Mouse (Mus musculus): Measurements from ENCODE around the gene Ppp1r12b. TPM values are rescaled to one million over a fixed set of nuclear protein-coding genes. Genes with fewer than 3 reads are reported as not detected.
"Not testable (repeated sequence)": the region's sequence is repeated elsewhere in the genome, so short reads cannot be mapped to it uniquely, and the experiment has no call there.

The Ppp1r12b gene
- polyA plus RNA-seq, 2 experiments from 2014 or later, result 2.7 to 2.8 TPM

GRCm38 (mm10) chr1:134846295-134846988 lies 109.3 kb downstream of the Ppp1r12b start:
- ATAC-seq, result no peak

DNA sequence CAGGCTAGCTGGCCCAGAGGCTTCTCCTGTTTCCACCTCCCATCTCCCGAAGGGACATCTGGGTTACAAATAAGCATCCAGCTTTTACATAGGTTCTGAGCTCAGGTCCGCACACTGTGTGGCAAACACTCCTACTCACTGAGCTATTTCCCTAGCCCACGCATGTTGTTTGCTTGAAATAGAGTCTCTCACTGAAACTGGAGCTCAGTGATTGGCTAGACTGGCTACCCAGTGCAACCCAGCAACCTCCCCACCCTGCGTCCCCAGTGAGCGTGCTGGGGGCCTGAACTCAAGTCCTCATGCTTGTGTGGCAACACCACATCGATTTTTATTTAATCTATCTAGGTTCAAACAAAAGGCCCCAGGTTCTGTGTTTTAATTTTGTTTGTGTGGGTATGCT lies 112.4 kb downstream of the Ppp1r12b start:
- no peak for ATAC-seq

DNA sequence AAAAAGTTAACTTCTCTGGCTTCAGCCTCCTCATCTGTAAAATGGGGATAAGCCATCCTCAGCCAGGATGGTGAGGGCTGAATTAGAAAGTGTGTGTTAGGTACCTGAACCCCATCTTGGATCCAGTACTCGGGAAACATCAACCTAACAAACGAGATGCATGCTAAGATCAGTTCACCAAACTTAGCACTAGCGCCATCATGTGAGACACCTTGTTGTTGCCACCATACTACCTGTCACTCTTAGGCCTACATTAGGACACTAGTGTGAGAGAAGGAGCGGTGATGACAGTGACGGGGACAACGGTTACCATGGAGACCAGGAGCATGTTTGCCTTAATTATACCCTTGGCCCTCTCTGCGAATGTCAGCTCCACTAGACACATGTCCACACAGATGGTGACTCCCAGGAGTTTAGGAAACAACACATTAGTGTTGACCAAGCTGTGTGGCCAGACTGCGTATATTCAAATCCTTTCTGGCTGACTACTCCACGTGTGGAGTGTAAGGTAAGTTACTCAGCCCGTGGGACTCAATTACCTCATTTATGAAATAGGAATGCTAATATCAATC lies 118.7 kb downstream of the Ppp1r12b start:
- no peak for ATAC-seq

DNA sequence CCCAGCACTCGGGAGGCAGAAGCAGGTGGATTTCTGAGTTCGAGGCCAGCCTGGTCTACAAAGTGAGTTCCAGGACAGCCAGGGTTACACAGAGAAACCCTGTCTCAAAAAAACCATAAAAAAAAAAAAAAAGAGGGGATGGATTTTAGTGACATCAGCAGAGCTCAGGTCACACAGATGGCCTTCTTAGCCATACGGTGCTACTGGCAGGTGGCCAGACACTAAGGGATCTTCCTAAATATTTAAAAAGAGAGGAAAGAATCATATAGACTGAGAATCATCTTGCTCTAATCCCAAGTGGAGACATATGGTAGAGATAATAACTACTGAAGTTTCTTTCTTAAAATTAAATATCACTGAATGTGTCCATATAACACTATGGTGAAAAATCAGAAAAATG lies 124.9 kb downstream of the Ppp1r12b start:
- ATAC-seq, result not testable (repeated sequence)

GRCm38 (mm10) chr1:134829635-134830034 lies 126.1 kb downstream of the Ppp1r12b start:
- no peak for ATAC-seq

DNA sequence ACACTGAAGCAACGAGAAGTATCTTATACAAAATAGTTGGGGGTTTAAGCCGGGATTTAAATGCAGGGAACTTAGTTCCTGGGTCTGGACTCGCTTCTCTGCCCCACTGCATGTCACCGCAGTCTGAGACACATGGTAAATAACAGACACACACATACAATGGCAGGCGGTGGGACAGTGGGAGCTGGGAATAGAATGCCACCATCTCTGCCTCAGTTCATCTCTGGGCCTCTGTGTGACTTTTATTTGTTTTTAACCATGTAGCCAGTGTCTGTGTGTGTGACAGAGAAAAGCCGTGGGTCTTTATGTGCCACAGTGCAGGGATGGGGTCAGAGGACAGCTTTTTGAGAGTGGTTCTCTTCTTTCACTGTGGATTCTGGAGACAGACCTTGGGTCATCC lies 130.8 kb downstream of the Ppp1r12b start:
- no peak for ATAC-seq

- ATAC-seq, result no peak
Observed at GRCm38 (mm10) chr1:134823842-134824241, 131.9 kb downstream of the Ppp1r12b start.

- ATAC-seq, result no peak
Observed at GRCm38 (mm10) chr1:134823323-134823722, 132.4 kb downstream of the Ppp1r12b start.

- ATAC-seq, result no peak
Observed at GRCm38 (mm10) chr1:134820882-134821281, 134.9 kb downstream of the Ppp1r12b start.

DNA sequence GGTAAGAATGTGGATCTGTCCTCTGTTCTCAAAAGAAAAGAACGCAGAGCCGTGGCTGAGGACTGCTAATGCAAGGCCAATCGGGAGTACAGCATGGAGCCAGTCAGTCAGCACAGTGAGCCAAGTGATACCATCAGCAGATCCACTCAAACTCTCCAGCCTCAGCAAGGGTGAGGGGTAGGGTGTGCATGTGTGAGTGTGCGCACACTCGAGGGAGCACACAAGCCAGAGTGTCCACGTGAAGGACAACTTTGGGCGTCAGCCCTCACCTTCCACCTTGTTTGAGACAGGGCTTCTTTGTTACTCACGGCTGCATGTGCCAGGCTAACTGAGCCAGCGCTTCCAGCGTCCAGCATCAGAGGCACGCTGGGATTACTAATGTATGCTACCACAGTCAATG lies 136.5 kb downstream of the Ppp1r12b start:
- no peak for ATAC-seq

DNA sequence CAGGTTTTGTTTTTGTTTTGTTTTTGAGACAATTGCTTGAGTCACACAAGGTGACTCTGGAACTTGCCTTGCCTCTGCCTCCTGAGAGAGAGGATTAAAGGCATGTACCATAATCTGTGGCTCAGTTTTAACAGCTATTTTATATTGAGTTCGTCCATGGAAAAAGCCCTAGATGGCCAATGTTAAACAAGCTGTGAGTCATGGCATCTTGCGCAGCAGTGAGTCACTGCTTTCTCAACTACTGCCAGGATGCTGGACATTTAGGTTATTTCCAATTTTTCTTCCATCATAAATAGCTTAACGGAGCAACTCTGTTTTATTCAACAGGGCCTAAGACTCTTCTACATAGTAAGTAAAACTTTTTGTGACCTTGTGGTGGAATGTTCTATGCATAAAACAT lies 137.0 kb downstream of the Ppp1r12b start:
- ATAC-seq, result no peak

- ATAC-seq, result no peak
Observed at GRCm38 (mm10) chr1:134817916-134818595, 137.7 kb downstream of the Ppp1r12b start.

DNA sequence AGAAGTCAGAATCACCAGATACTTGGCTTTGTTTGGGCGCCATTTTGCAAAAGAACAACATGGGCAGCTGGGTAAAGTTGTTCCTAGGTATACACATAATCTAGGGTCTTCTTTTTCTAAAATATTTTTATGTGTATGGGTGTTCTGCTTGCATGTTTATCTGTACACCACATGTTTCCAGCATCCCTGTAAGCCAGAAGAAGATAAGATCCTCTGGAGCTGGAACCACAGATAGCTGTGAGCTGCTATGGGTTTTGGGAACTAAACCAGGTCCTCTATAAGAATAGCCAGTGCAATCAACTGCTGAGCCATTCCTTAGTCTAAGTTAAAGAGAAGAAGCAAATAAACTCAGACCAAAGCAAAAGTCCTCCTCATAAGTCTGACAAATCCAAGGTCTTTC lies 138.6 kb downstream of the Ppp1r12b start:
- ATAC-seq, result no peak

GRCm38 (mm10) chr1:134816617-134817016 lies 139.1 kb downstream of the Ppp1r12b start:
- ATAC-seq, result no peak

- ATAC-seq, result no peak
Observed at GRCm38 (mm10) chr1:134815748-134816147, 140.0 kb downstream of the Ppp1r12b start.

DNA sequence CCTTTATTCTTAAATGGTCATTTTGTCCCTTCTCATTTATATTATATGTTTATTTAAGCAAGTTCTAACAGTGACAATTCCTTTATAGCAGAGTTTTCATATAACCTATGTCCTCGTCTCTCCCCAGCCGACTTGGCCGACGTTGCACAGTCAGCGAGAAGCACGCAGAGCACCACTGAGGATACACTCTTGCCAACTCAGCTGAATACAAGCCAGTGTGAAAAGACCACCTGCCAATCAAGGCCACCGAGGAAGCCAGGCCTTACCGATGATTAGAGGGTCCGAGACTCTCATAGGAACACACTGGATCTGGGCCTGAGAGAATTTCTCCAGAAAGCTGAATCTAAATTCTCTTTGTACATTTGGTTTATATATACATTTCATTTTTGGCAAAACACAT lies 150.3 kb downstream of the Ppp1r12b start:
- ATAC-seq, result no peak

DNA sequence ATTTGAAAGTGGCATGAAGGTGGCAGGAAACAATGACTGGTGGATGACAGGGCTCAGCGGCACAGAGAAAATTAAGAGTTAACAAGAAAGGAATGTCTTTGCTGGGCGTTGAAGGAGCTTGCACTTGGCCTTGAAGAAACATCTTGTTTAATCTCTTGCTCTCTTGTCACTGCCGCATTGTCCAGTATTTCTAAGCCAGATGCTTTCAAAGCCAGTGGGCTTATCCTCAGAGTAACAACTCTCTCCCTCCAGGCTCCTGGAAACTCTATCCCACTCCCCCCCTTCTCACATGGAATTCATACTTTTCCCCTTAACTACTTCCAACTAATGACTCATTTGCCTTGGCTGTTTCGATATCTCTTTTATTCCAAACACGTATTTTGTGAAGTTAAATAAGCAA lies 151.4 kb downstream of the Ppp1r12b start:
- ATAC-seq, result no peak

GRCm38 (mm10) chr1:134803286-134804117 lies 152.2 kb downstream of the Ppp1r12b start:
- no peak for ATAC-seq

DNA sequence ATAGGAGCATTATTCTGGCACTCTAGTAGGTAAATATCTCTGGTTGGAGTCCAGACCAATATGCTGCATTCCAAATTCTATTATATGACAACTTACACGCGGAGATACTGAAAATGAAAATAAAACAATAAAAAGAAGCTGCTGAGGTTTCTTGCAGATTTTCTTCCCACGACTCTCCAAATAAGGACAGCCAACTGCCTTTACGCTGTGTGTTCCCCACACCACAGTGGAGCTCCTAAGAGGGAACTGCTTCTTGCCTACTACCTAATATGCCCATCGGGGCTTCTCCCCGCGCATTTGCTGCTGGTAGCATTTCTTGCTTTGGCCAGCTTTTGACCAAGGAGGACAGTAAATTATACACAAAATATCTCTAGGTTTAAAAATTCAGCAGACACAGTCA lies 154.0 kb downstream of the Ppp1r12b start:
- no peak for ATAC-seq

DNA sequence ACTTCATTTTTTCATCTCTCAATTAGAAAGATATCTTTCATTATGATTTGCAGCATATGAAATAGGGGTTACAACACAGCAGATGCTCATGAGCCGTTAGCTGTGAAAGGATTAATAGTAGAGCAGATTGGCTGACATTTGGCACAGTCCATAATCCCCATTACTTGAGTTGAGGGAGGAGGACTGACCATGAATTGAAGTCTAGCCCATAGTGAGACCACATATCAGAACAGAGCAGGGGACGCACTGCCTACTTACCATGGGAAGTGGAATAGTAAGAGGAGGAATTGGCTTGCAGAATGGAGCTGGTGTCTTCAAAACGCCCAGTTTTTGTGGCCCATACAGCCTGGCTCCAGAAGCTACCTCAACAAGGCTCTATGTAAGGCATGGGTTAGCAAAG lies 159.2 kb downstream of the Ppp1r12b start:
- no peak for ATAC-seq

GRCm38 (mm10) chr1:134796076-134796475 lies 159.7 kb downstream of the Ppp1r12b start:
- ATAC-seq, result no peak

DNA sequence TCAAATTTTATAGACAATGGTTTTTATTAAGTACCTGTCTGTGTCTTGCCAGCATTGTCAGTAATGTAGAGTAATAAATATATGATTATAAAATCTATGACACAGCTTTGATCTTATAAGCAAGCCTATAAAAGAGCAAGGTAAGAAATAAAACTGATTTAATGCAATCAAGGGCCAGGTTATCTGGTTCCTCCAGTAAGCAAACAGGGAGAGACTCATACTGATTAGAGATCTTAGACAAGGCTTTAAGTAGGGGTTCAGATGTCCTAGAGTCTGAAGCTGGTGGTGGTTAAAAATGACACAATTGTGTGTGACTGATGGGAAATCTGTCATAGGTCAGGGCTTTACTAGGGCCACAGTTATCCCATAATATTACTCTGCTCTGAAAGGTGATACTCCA lies 164.3 kb downstream of the Ppp1r12b start:
- no peak for ATAC-seq
